In the genomic region with DNA sequence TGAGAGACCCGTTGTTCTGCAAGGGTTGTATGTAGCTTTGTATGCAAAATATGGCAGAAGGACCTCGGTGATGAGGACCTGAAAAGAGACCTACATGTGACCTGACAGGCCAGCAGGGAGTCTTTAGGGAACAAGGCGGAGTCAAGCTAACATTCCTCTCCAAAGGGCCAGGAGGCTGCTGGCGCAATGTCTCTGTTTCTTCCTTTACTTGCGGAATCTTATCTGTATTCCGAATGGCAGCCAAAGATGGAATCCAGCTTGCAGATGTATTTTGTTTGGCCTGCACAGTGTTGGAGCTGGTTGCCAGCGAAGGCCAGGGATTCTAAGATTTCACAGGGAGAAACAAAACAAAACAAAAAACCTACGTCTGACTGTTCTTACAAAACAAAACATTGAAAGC, we compare ENCODE assay signal across 12 mouse cellular contexts. TPM values are rescaled to one million over a fixed set of nuclear protein-coding genes. Genes with fewer than 3 reads are reported as not detected.
DNase-seq lines count a peak whose midpoint lies in the region; ATAC-seq lines count a peak whose summit lies in the region.
"Had no signal": no experiment of that assay in that cellular context is flagged by ENCODE, and none has a peak within 500 bp of the region (broad histone marks: within the 10 kb centered on the region; RNA-seq: fewer than 3 reads in every experiment).

No protein-coding gene starts in this region.

- H3K27ac ChIP-seq in heart, embryonic 10.5 days = peak overlapping the region; percentile 78
- peak overlapping the region; percentile 90; the same call in 1 of the 2 replicates for H3K27ac ChIP-seq in stomach, embryonic 16.5 days (ENCODE audit: low read length)

- H3K4me2 ChIP-seq in stomach, embryonic 16.5 days (ENCODE audit: low read depth, low read length) = peak overlapping the region; percentile 10; the same call in 1 of the 2 replicates

- H3K9ac ChIP-seq in stomach, embryonic 16.5 days (ENCODE audit: low read length) = peak overlapping the region; percentile 17; the same call in 1 of the 2 replicates
- H3K9ac ChIP-seq: limb, embryonic 13.5 days had no signal

- peak; percentile 64 for DNase-seq in ovary, adult 18-20 months (ENCODE audit: low spot score)
- no peak for DNase-seq in ovary, postnatal 14 days (ENCODE audit: low spot score)
- DNase-seq in heart, embryonic 10.5 days (ENCODE audit: low spot score) = no peak
- peak; percentile 39 to 61 for DNase-seq in kidney, postnatal 25 days
- DNase-seq in left cerebral cortex, postnatal 25 days (ENCODE audit: low spot score in 2 of 2) = no peak
- no peak for DNase-seq in layer of hippocampus, adult 11-12 months (ENCODE audit: low spot score)
- DNase-seq in embryo, embryonic 11 days = no peak

- intact Hi-C loops in left cerebral cortex, postnatal 25 days (cut with DNase I) = no loop called here

- no peaks in the 10 kb centered on the region for H3K9me3 ChIP-seq in heart, embryonic 10.5 days
- H3K9me3 ChIP-seq in stomach, embryonic 16.5 days (replicated peaks; ENCODE audit: control insufficient read depth, low read length) = no peaks in the 10 kb centered on the region
- H3K9me3 ChIP-seq: limb, embryonic 13.5 days had no signal

- H3K4me1 ChIP-seq in heart, embryonic 10.5 days = peaks cover 57% of the 10 kb centered on the region
- peaks cover 67% of the 10 kb centered on the region for H3K4me1 ChIP-seq in stomach, embryonic 16.5 days (ENCODE audit: control insufficient read depth, insufficient read depth, low read length)

- WGBS in heart, embryonic 10.5 days = 41% methylated on average over 8 of the region's 8 CpGs
- 42% methylated on average over 8 of the region's 8 CpGs for WGBS in stomach, embryonic 16.5 days

- 0 out of 2 replicates have a peak, but pooled peaks cover 2% of the 10 kb centered on the region for H3K36me3 ChIP-seq in heart, embryonic 10.5 days
- H3K36me3 ChIP-seq in stomach, embryonic 16.5 days (ENCODE audit: control insufficient read depth, insufficient read depth, low read length) = no peaks in the 10 kb centered on the region

- no peak for ATAC-seq in stomach, embryonic 16.5 days (ENCODE audit: insufficient read depth, low FRiP score)
- ATAC-seq: Patski had no signal

- H3K4me3 ChIP-seq in heart, embryonic 10.5 days = no peak overlapping the region
- no peak overlapping the region for H3K4me3 ChIP-seq in stomach, embryonic 16.5 days (replicated peaks; ENCODE audit: low read length)
- H3K4me3 ChIP-seq: limb, embryonic 13.5 days had no signal

- H3K27me3 ChIP-seq in heart, embryonic 10.5 days (ENCODE audit: insufficient read depth, poor library complexity, severe bottlenecking) = peaks cover 15% of the 10 kb centered on the region; the same call in 1 of the 2 replicates
- no peaks in the 10 kb centered on the region for H3K27me3 ChIP-seq in stomach, embryonic 16.5 days (ENCODE audit: control insufficient read depth, insufficient read depth, low read length)
- H3K27me3 ChIP-seq: Patski had no signal

RNA-seq across cellular contexts. Expression of gene Rbp1, which starts 6.0 kb away (rescaled TPM):
- 25.6 and 46.6 TPM in 2 replicates for polyA plus RNA-seq in heart, embryonic 10.5 days (2016; fragmentation: Nextera tagmentation; extraction: Ambion mirVana)
- 81.3 and 82.8 TPM in 2 replicates for polyA plus RNA-seq in stomach, embryonic 16.5 days (2015; fragmentation: Nextera tagmentation; extraction: Ambion mirVana)
- total RNA-seq in left cerebral cortex, postnatal 25 days (2021) = 1 to 10 TPM; 6.8 to 7.3 TPM

RNA-seq across cellular contexts. Expression of gene Rbp2, which starts 57.1 kb away (rescaled TPM):
- polyA plus RNA-seq in heart, embryonic 10.5 days (2016; fragmentation: Nextera tagmentation; extraction: Ambion mirVana) = 0.60 and 1.9 TPM in 2 replicates
- 164 and 168 TPM in 2 replicates for polyA plus RNA-seq in stomach, embryonic 16.5 days (2015; fragmentation: Nextera tagmentation; extraction: Ambion mirVana)
- total RNA-seq in left cerebral cortex, postnatal 25 days (2021) = not detected
- polyA plus RNA-seq: cortical plate, adult 2 months; limb, embryonic 13.5 days; Patski; spleen, adult 2 months had no signal

Comparison
In these comparisons a context has a peak if more than half of its experiments do, and no peak if none do; other contexts are left out.
1. DNase-seq: peak in ovary, adult 18-20 months (single experiment) and kidney, postnatal 25 days (2 of 2); none in ovary, postnatal 14 days (single experiment), heart, embryonic 10.5 days (single experiment), left cerebral cortex, postnatal 25 days (0 of 2), layer of hippocampus, adult 11-12 months (single experiment) and embryo, embryonic 11 days (single experiment).
2. RNA of gene Rbp2, which starts 57.1 kb away (polyA plus RNA-seq): 164 to 168 TPM in stomach, embryonic 16.5 days; 0.60 to 1.9 TPM in heart, embryonic 10.5 days; every median in the first group is over 10 times any median in the second.